Mouse (Mus musculus): ENCODE data around the gene Brd4.

- TF ChIP-seq CTCF (IDR thresholded peaks at IDR 0.05; ENCODE audit: insufficient read depth, low read depth, low read length): no peak
- no peak for TF ChIP-seq POLR2A (IDR thresholded peaks at IDR 0.05; ENCODE audit: insufficient read depth, low read depth, low read length)
These were observed 55.3 kb downstream of the Brd4 start for GRCm38 (mm10) chr17:32229256-32229655.

Measured in olfactory bulb, adult 2 months (tissue).